9 mouse cellular contexts compared by ENCODE assay signal in genomic region chr16:95340885-95341791, GRCm38 (mm10).
DNase-seq lines count a peak whose midpoint lies in the region; ATAC-seq lines count a peak whose summit lies in the region.
"Had no signal": no experiment of that assay in that cellular context is flagged by ENCODE, and none has a peak within 500 bp of the region (broad histone marks: within the 10 kb centered on the region; RNA-seq: fewer than 3 reads in every experiment).

No protein-coding gene starts in this region.

- 29% methylated on average over 28 of the region's 28 CpGs for WGBS in hindbrain, embryonic 11.5 days
- WGBS in lung, embryonic 16.5 days: 22% methylated on average over 28 of the region's 28 CpGs

- H3K4me1 ChIP-seq in hindbrain, embryonic 11.5 days (replicated peaks; ENCODE audit: control insufficient read depth, insufficient read depth, low read length): no peaks in the 10 kb centered on the region
- H3K4me1 ChIP-seq in lung, embryonic 16.5 days (replicated peaks; ENCODE audit: control insufficient read depth, insufficient read depth, low read length): peaks cover 3% of the 10 kb centered on the region; the same call in 1 of the 2 replicates

- H3K9me3 ChIP-seq in hindbrain, embryonic 11.5 days (ENCODE audit: control insufficient read depth, low read length): no peaks in the 10 kb centered on the region
- no peaks in the 10 kb centered on the region for H3K9me3 ChIP-seq in lung, embryonic 16.5 days (ENCODE audit: control insufficient read depth, low read length)

- no peak overlapping the region for H3K4me2 ChIP-seq in hindbrain, embryonic 11.5 days (replicated peaks; ENCODE audit: low read depth, low read length)
- peak overlapping the region; percentile 29; the same call in 1 of the 2 replicates for H3K4me2 ChIP-seq in lung, embryonic 16.5 days (ENCODE audit: low read depth, low read length)

- peak; percentile 36 for DNase-seq in MEL-GATA-1-ER (ENCODE audit: extremely low read depth, low read depth)
- DNase-seq in cerebellum, adult 8-10 months: peak; percentile 82
- DNase-seq in frontal cortex, postnatal 10 days (ENCODE audit: low spot score in 2 of 2): peak; percentile 78 to 84
- peak; percentile 85 for DNase-seq in hindbrain, embryonic 11.5 days (ENCODE audit: low spot score)
- DNase-seq in layer of hippocampus, adult 9-11 months: peak; percentile 90
- peak; percentile 82 for DNase-seq in retina, embryonic 14.5 days (ENCODE audit: low spot score)
- peak; percentile 81 to 85 for DNase-seq in thymus, postnatal 36 days

- H3K27ac ChIP-seq in hindbrain, embryonic 11.5 days (ENCODE audit: low read depth, low read length): no peak overlapping the region
- H3K27ac ChIP-seq in lung, embryonic 16.5 days (ENCODE audit: low read length): 0 out of 2 replicates have a peak overlapping the region, but pooled peaks have one; percentile 11

- no peak overlapping the region for H3K9ac ChIP-seq in hindbrain, embryonic 11.5 days (ENCODE audit: low read depth, low read length)
- peak overlapping the region; percentile 38; the same call in 1 of the 2 replicates for H3K9ac ChIP-seq in lung, embryonic 16.5 days (ENCODE audit: low read length)

- no peak overlapping the region for H3K4me3 ChIP-seq in hindbrain, embryonic 11.5 days (ENCODE audit: low read depth, low read length)
- no peak overlapping the region for H3K4me3 ChIP-seq in lung, embryonic 16.5 days (ENCODE audit: low read length)
- H3K4me3 ChIP-seq: myocyte had no signal

- H3K27me3 ChIP-seq in hindbrain, embryonic 11.5 days (ENCODE audit: control insufficient read depth, insufficient read depth, low read length): no peaks in the 10 kb centered on the region
- no peaks in the 10 kb centered on the region for H3K27me3 ChIP-seq in lung, embryonic 16.5 days (ENCODE audit: control insufficient read depth, insufficient read depth, low read depth, low read length)

- H3K36me3 ChIP-seq in hindbrain, embryonic 11.5 days (ENCODE audit: control insufficient read depth, insufficient read depth, low read length): no peaks in the 10 kb centered on the region
- no peaks in the 10 kb centered on the region for H3K36me3 ChIP-seq in lung, embryonic 16.5 days (ENCODE audit: control insufficient read depth, insufficient read depth, low read length)

- peak; percentile 76 for ATAC-seq in hindbrain, embryonic 11.5 days (ENCODE audit: low FRiP score)
- ATAC-seq in lung, embryonic 16.5 days (ENCODE audit: low read depth): peak; percentile 89

Comparison
In these comparisons a context has a peak if more than half of its experiments do, and no peak if none do; other contexts are left out.
1. DNase-seq: peak in every context shown above with its lines; median percentile 90 in layer of hippocampus, adult 9-11 months; 85 in hindbrain, embryonic 11.5 days; 83 in thymus, postnatal 36 days; 82 in cerebellum, adult 8-10 months; 82 in retina, embryonic 14.5 days; 81 in frontal cortex, postnatal 10 days; 36 in MEL-GATA-1-ER.